Mouse (Mus musculus) forebrain, embryonic 10.5 days (tissue): ENCODE measurements around the gene Syt2. TPM values are rescaled to one million over a fixed set of nuclear protein-coding genes. Genes with fewer than 3 reads are reported as not detected.

Experiments used
- DNase-seq: peaks from one replicate; pipeline ENCODE4 v3.0.0-alpha.2; 2017; ENCODE audit warnings: low spot score; ENCODE audit errors: extremely low spot score
- H3K27ac ChIP-seq: fragments of 300-500 bp; sonication (generic); 2 replicates; pipeline ENCODE4 v1.5.1; 2016; ENCODE audit warnings: mild to moderate bottlenecking
- H3K27me3 ChIP-seq: fragments of 300-500 bp; sonication (generic); 2 replicates; pipeline ENCODE4 v1.6.1; 2016; ENCODE audit warnings: mild to moderate bottlenecking; ENCODE audit not compliant: poor library complexity, severe bottlenecking
- H3K36me3 ChIP-seq: fragments of 300-500 bp; sonication (generic); replicated peaks from 2 replicates; pipeline ENCODE4 v1.6.1; 2016; ENCODE audit warnings: mild to moderate bottlenecking, moderate library complexity
- H3K4me1 ChIP-seq: fragments of 300-500 bp; sonication (generic); 2 replicates; pipeline ENCODE4 v1.6.1; 2016
- H3K4me3 ChIP-seq: fragments of 300-500 bp; sonication (generic); 2 replicates; pipeline ENCODE4 v1.5.1; 2016; ENCODE audit warnings: mild to moderate bottlenecking, moderate library complexity
- H3K9me3 ChIP-seq: fragments of 300-500 bp; sonication (generic); 2 replicates; pipeline ENCODE4 v1.6.1; 2016; ENCODE audit warnings: mild to moderate bottlenecking, moderate library complexity
- WGBS: fragments of 180-500 bp; shearing (Covaris S2); methylation state at CpG from one replicate; pipeline ENCODE4 v1.1.7; 2016; 5-methylcytosine and 5-hydroxymethylcytosine counted together
- polyA plus RNA-seq: library from polyadenylated mRNA; unstranded; fragments of >200 nt; fragmentation: Nextera tagmentation; extraction: Ambion mirVana; gene quantifications from 2 replicates; pipeline ENCODE4 v1.2.1, GENCODE M21; 2016

The Syt2 gene
- polyA plus RNA-seq, 1 experiment from 2014 or later = 0.95 TPM

GRCm38 (mm10) chr1:134711061-134711460 is 64.6 kb downstream of the Syt2 start:
- Histone ChIP-seq H3K27ac (no peak overlapping the region), H3K27me3 (peaks cover 100% of the 10 kb centered on the region), H3K36me3 (no peaks in the 10 kb centered on the region), H3K9me3 (no peaks in the 10 kb centered on the region), H3K4me1 (peaks cover 73% of the 10 kb centered on the region), H3K4me3 (peak overlapping the region; percentile 70; the same call in 1 of the 2 replicates)
- no peak for DNase-seq
- WGBS = 50% methylated on average over 7 of the region's 7 CpGs

GRCm38 (mm10) chr1:134711653-134712052 is 65.2 kb downstream of the Syt2 start:
- DNase-seq = no peak
- WGBS = 84% methylated on average over 5 of the region's 5 CpGs
- Histone ChIP-seq H3K4me1 (peaks cover 68% of the 10 kb centered on the region), H3K36me3 (no peaks in the 10 kb centered on the region), H3K4me3 (no peak overlapping the region), H3K9me3 (no peaks in the 10 kb centered on the region), H3K27me3 (peaks cover 100% of the 10 kb centered on the region), H3K27ac (no peak overlapping the region)

- Histone ChIP-seq H3K27ac (peak overlapping the region; percentile 66; the same call in 1 of the 2 replicates), H3K9me3 (no peaks in the 10 kb centered on the region), H3K4me1 (peaks cover 65% of the 10 kb centered on the region), H3K4me3 (no peak overlapping the region), H3K36me3 (no peaks in the 10 kb centered on the region), H3K27me3 (peaks cover 91% of the 10 kb centered on the region)
- 80% methylated on average over 9 of the region's 9 CpGs for WGBS
- no peak for DNase-seq
Observed at GRCm38 (mm10) chr1:134712781-134713299, 66.4 kb downstream of the Syt2 start.

- Histone ChIP-seq H3K27ac (peak overlapping the region; percentile 66), H3K4me1 (peaks cover 60% of the 10 kb centered on the region), H3K27me3 (peaks cover 91% of the 10 kb centered on the region), H3K36me3 (no peaks in the 10 kb centered on the region), H3K9me3 (no peaks in the 10 kb centered on the region), H3K4me3 (no peak overlapping the region)
- no peak for DNase-seq
- 11% methylated on average over 11 of the region's 11 CpGs for WGBS
Observed at GRCm38 (mm10) chr1:134713421-134713969, 67.0 kb downstream of the Syt2 start.

- Histone ChIP-seq H3K9me3 (no peaks in the 10 kb centered on the region), H3K4me3 (no peak overlapping the region), H3K4me1 (peaks cover 60% of the 10 kb centered on the region), H3K27me3 (peaks cover 91% of the 10 kb centered on the region), H3K27ac (peak overlapping the region; percentile 66), H3K36me3 (no peaks in the 10 kb centered on the region)
- WGBS = 66% methylated on average over 8 of the region's 8 CpGs
- DNase-seq = no peak
Observed at GRCm38 (mm10) chr1:134714166-134714565, 67.7 kb downstream of the Syt2 start.

- Histone ChIP-seq H3K9me3 (no peaks in the 10 kb centered on the region), H3K4me3 (no peak overlapping the region), H3K27me3 (peaks cover 86% of the 10 kb centered on the region), H3K4me1 (peaks cover 59% of the 10 kb centered on the region), H3K36me3 (no peaks in the 10 kb centered on the region), H3K27ac (no peak overlapping the region)
- no peak for DNase-seq
- WGBS = 68% methylated on average over 5 of the region's 5 CpGs
Observed at GRCm38 (mm10) chr1:134715092-134715491, 68.6 kb downstream of the Syt2 start.

- DNase-seq = no peak
- WGBS = 48% methylated on average over 12 of the region's 12 CpGs
- Histone ChIP-seq H3K9me3 (no peaks in the 10 kb centered on the region), H3K27ac (peak overlapping the region; percentile 36; the same call in 1 of the 2 replicates), H3K27me3 (peaks cover 55% of the 10 kb centered on the region), H3K4me3 (no peak overlapping the region), H3K4me1 (peaks cover 19% of the 10 kb centered on the region), H3K36me3 (no peaks in the 10 kb centered on the region)
Observed at GRCm38 (mm10) chr1:134719718-134720304, 73.3 kb downstream of the Syt2 start.

- H3K4me3 ChIP-seq = no peak overlapping the region
- H3K27ac ChIP-seq = no peak overlapping the region
- H3K9me3 ChIP-seq = no peaks in the 10 kb centered on the region
- WGBS = 89% methylated on average over 5 of the region's 5 CpGs
- H3K4me1 ChIP-seq = peaks cover 15% of the 10 kb centered on the region
- H3K27me3 ChIP-seq = peaks cover 39% of the 10 kb centered on the region
- no peaks in the 10 kb centered on the region for H3K36me3 ChIP-seq
- no peak for DNase-seq
Observed at GRCm38 (mm10) chr1:134721486-134721885, 75.0 kb downstream of the Syt2 start.

GRCm38 (mm10) chr1:134722891-134723290 is 76.4 kb downstream of the Syt2 start:
- DNase-seq = no peak
- Histone ChIP-seq H3K4me3 (no peak overlapping the region), H3K9me3 (no peaks in the 10 kb centered on the region), H3K4me1 (peaks cover 16% of the 10 kb centered on the region), H3K36me3 (no peaks in the 10 kb centered on the region), H3K27ac (no peak overlapping the region), H3K27me3 (peaks cover 34% of the 10 kb centered on the region)
- WGBS = 86% methylated on average over 7 of the region's 7 CpGs

GRCm38 (mm10) chr1:134725276-134725675 is 78.8 kb downstream of the Syt2 start:
- Histone ChIP-seq H3K4me3 (no peak overlapping the region), H3K27ac (no peak overlapping the region), H3K36me3 (no peaks in the 10 kb centered on the region), H3K4me1 (peaks cover 16% of the 10 kb centered on the region), H3K27me3 (0 out of 2 replicates have a peak, but pooled peaks cover 21% of the 10 kb centered on the region), H3K9me3 (no peaks in the 10 kb centered on the region)
- WGBS = 49% methylated on average over 5 of the region's 5 CpGs
- no peak for DNase-seq

GRCm38 (mm10) chr1:134726480-134726879 is 80.0 kb downstream of the Syt2 start:
- Histone ChIP-seq H3K27ac (no peak overlapping the region), H3K9me3 (no peaks in the 10 kb centered on the region), H3K36me3 (no peaks in the 10 kb centered on the region), H3K4me3 (no peak overlapping the region), H3K4me1 (peaks cover 16% of the 10 kb centered on the region), H3K27me3 (0 out of 2 replicates have a peak, but pooled peaks cover 11% of the 10 kb centered on the region)
- no peak for DNase-seq
- 92% methylated on average over 7 of the region's 7 CpGs for WGBS

GRCm38 (mm10) chr1:134727256-134727655 is 80.8 kb downstream of the Syt2 start:
- H3K27me3 ChIP-seq = 0 out of 2 replicates have a peak, but pooled peaks cover 4% of the 10 kb centered on the region
- WGBS = 87% methylated on average over 8 of the region's 8 CpGs
- H3K27ac ChIP-seq = no peak overlapping the region
- no peak for DNase-seq
- peaks cover 16% of the 10 kb centered on the region for H3K4me1 ChIP-seq
- no peaks in the 10 kb centered on the region for H3K9me3 ChIP-seq
- no peaks in the 10 kb centered on the region for H3K36me3 ChIP-seq
- no peak overlapping the region for H3K4me3 ChIP-seq

GRCm38 (mm10) chr1:134733659-134734058 is 87.2 kb downstream of the Syt2 start:
- Histone ChIP-seq H3K9me3 (no peaks in the 10 kb centered on the region), H3K4me1 (peaks cover 13% of the 10 kb centered on the region), H3K27me3 (peaks cover 8% of the 10 kb centered on the region; the same call in 1 of the 2 replicates), H3K36me3 (no peaks in the 10 kb centered on the region), H3K27ac (no peak overlapping the region), H3K4me3 (no peak overlapping the region)
- 88% methylated on average over 5 of the region's 5 CpGs for WGBS
- no peak for DNase-seq
